Mouse (Mus musculus) thymus, adult 2 months (tissue): ENCODE measurements around the gene Itgb7.

Experiments used
- CTCF ChIP-seq: fragments of 200-500 bp; IDR thresholded peaks from 2 replicates; pipeline ENCODE4 v1.5.1; 2012; ENCODE audit warnings: mild to moderate bottlenecking, control low read depth, low read length, moderate library complexity, borderline replicate concordance; ENCODE audit not compliant: control insufficient read depth, poor library complexity, insufficient read depth; ENCODE audit errors: extremely low read depth
- POLR2A ChIP-seq: fragments of 200-500 bp; IDR thresholded peaks from 2 replicates; pipeline ENCODE4 v1.6.1; 2012; ENCODE audit warnings: mild to moderate bottlenecking, low read length, control low read depth, moderate library complexity; ENCODE audit not compliant: control insufficient read depth, poor library complexity, insufficient read depth; ENCODE audit errors: extremely low read depth

- no peak for TF ChIP-seq POLR2A
- no peak for TF ChIP-seq CTCF
These were observed 24.4 kb downstream of the Itgb7 start for GRCm38 (mm10) chr15:102207351-102207750.
